Mouse (Mus musculus) activated CD4-positive, CD25-positive, alpha-beta regulatory T cell, adult 9 weeks (primary cell): ENCODE data around the gene Adra2c. TPM values are rescaled to one million over a fixed set of nuclear protein-coding genes. Genes with fewer than 3 reads are reported as not detected.

Experiments used
- polyA plus RNA-seq: library from polyadenylated mRNA; unstranded; fragments of 100-300 nt; shearing (Covaris generic); gene quantifications from one replicate; pipeline ENCODE4 v1.2.1, GENCODE M21; 2017

The Adra2c gene
- not detected for polyA plus RNA-seq

GRCm38 (mm10) chr5:35278019-35278418, at the start of gene Adra2c:
TSS of gene Adra2c (plus strand) at chr5:35278319.

Other genes with a start within 250 kb of the Adra2c start
- 9.9 TPM for gene Hgfac, start 236.8 kb upstream of the Adra2c start, polyA plus RNA-seq
- not detected for gene Dok7, start 221.6 kb upstream of the Adra2c start, polyA plus RNA-seq
- gene Lrpap1, start 172.6 kb upstream of the Adra2c start, polyA plus RNA-seq: 82.5 TPM
- not detected for gene Hmx1, start 110.8 kb downstream of the Adra2c start, polyA plus RNA-seq
- gene Cpz, start 247.4 kb downstream of the Adra2c start, polyA plus RNA-seq: not detected